Mouse (Mus musculus) heart, adult 2 months (tissue): ENCODE data around the gene Rpl26.

Experiments used
- CTCF ChIP-seq: fragments of 200-600 bp; IDR thresholded peaks from 2 replicates; pipeline ENCODE4 v1.8.1; 2022; ENCODE audit warnings: antibody characterized with exemption, mild to moderate bottlenecking, moderate library complexity
- EP300 ChIP-seq: fragments of 200-500 bp; IDR thresholded peaks from 2 replicates; pipeline ENCODE4 v1.6.1; 2011; ENCODE audit warnings: low read depth, low read length, control low read depth; ENCODE audit not compliant: insufficient read depth
- POLR2A ChIP-seq: fragments of 200-500 bp; IDR thresholded peaks from 2 replicates; pipeline ENCODE4 v1.6.1; 2011; ENCODE audit warnings: mild to moderate bottlenecking, low read depth, low read length, control low read depth; ENCODE audit not compliant: insufficient read depth

GRCm38 (mm10) chr11:68871277-68871676 lies 30.1 kb upstream of the Rpl26 start:
- no peak for TF ChIP-seq POLR2A
- no peak for TF ChIP-seq CTCF
- TF ChIP-seq EP300, result no peak
